Mouse (Mus musculus): ENCODE measurements around the gene Slc22a23. TPM values are rescaled to one million over a fixed set of nuclear protein-coding genes. Genes with fewer than 3 reads are reported as not detected.

Slc22a23 gene
- total and polyA plus RNA-seq, 3 experiments: 0.47 to 1.3 (median 0.85) TPM

DNA sequence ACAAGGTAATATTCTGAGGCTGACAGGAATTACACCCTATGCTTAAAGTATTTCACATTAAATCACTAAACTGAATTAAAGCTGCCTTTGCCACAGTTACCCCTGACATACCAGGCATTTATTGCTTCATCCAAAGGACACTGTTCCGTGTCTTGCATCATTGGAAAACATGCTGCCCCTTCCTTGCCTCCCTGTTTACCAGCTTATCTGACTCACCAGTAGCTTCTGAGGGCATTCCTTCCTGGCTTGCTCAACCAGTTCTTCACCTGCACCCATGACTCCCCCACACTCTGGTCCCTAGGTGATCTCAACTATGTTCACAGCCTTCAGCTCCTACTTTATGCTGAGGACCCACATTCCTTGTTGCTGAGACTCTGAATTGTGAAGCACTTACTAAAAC, 54.6 kb downstream of the Slc22a23 start:
- dilution Hi-C loops (cut with MboI; ENCODE audit: extremely low pct_ligation_motif_present, extremely low pct_unique_long_range_greater_than_20kb, low sequenced_read_pairs): no loop called here
- TF ChIP-seq UBTF (IDR thresholded peaks at IDR 0.05; ENCODE audit: low read depth, low read length) (no peak), NELFE (IDR thresholded peaks at IDR 0.05; ENCODE audit: low read depth, low read length) (no peak), ZMIZ1 (IDR thresholded peaks at IDR 0.05; ENCODE audit: low read depth, low read length) (no peak), CTCF (conservative IDR thresholded peaks at IDR 0.05 in 1 of 2, IDR thresholded peaks at IDR 0.05 in 1 of 2; ENCODE audit: low read depth in 2 of 2, low read length in 2 of 2) (no peak), USF2 (conservative IDR thresholded peaks at IDR 0.05; ENCODE audit: low read depth, low read length) (no peak), KAT2A (IDR thresholded peaks at IDR 0.05; ENCODE audit: insufficient replicate concordance, low read length) (no peak), NRF1 (IDR thresholded peaks at IDR 0.05; ENCODE audit: low read depth, low read length) (no peak), JUN (IDR thresholded peaks at IDR 0.05; ENCODE audit: insufficient read depth, low read depth, low read length) (no peak), ELF1 (IDR thresholded peaks at IDR 0.05; ENCODE audit: low read depth, low read length) (no peak), ZC3H11A (IDR thresholded peaks at IDR 0.05; ENCODE audit: low read depth, low read length) (no peak), RAD21 (IDR thresholded peaks at IDR 0.05; ENCODE audit: low read depth, low read length) (no peak)
- no peak overlapping the region for H3K9ac ChIP-seq (ENCODE audit: insufficient read depth, low read depth)
- no peaks in the 10 kb centered on the region for H3K27me3 ChIP-seq (replicated peaks)
- H3K79me2 ChIP-seq (replicated peaks; ENCODE audit: control insufficient read depth, extremely low read depth, insufficient read depth, poor library complexity, severe bottlenecking): no peaks in the 10 kb centered on the region
- no peaks in the 10 kb centered on the region for H3K36me3 ChIP-seq (replicated peaks in 1 of 2; ENCODE audit: control insufficient read depth in 1 of 2, insufficient read depth in 1 of 2, low read length in 1 of 2)
- no peak overlapping the region for H3K4me2 ChIP-seq (ENCODE audit: insufficient read depth, low read depth, poor library complexity, severe bottlenecking)
- peaks cover 6 to 30% of the 10 kb centered on the region in 2 experiments for H3K4me1 ChIP-seq (ENCODE audit: control insufficient read depth in 1 of 2, insufficient read depth in 2 of 2)
- no peak overlapping the region for H3K27ac ChIP-seq (ENCODE audit: insufficient read depth, low read depth)
- peaks cover 4% of the 10 kb centered on the region for H3K9me3 ChIP-seq (replicated peaks; ENCODE audit: low read length)
- DNase-seq (ENCODE audit: extremely low read depth): no peak
- in situ Hi-C loops (cut with MboI; ENCODE audit: low pct_ligation_motif_present, low pct_unique_long_range_greater_than_20kb, low sequenced_read_pairs): no loop called here
- no peak overlapping the region for H3K4me3 ChIP-seq (replicated peaks in 1 of 3; ENCODE audit: low read depth in 2 of 3, low read length in 2 of 3, poor library complexity in 1 of 3)

- Histone ChIP-seq H3K4me3 (replicated peaks in 1 of 3; ENCODE audit: low read depth in 2 of 3, low read length in 2 of 3, poor library complexity in 1 of 3) (no peak overlapping the region), H3K27me3 (replicated peaks) (no peaks in the 10 kb centered on the region), H3K36me3 (replicated peaks in 1 of 2; ENCODE audit: control insufficient read depth in 1 of 2, insufficient read depth in 1 of 2, low read length in 1 of 2) (no peaks in the 10 kb centered on the region), H3K4me2 (ENCODE audit: insufficient read depth, low read depth, poor library complexity, severe bottlenecking) (no peak overlapping the region), H3K9ac (ENCODE audit: insufficient read depth, low read depth) (no peak overlapping the region), H3K27ac (ENCODE audit: insufficient read depth, low read depth) (no peak overlapping the region), H3K9me3 (replicated peaks; ENCODE audit: low read length) (peaks cover 4% of the 10 kb centered on the region), H3K4me1 (ENCODE audit: control insufficient read depth in 1 of 2, insufficient read depth in 2 of 2) (peaks cover 6 to 30% of the 10 kb centered on the region in 2 experiments), H3K79me2 (replicated peaks; ENCODE audit: control insufficient read depth, extremely low read depth, insufficient read depth, poor library complexity, severe bottlenecking) (no peaks in the 10 kb centered on the region)
- TF ChIP-seq KAT2A (IDR thresholded peaks at IDR 0.05; ENCODE audit: insufficient replicate concordance, low read length) (no peak), NRF1 (IDR thresholded peaks at IDR 0.05; ENCODE audit: low read depth, low read length) (no peak), HCFC1 (IDR thresholded peaks at IDR 0.05; ENCODE audit: low read depth, low read length) (no peak)
- in situ Hi-C loops (cut with MboI; ENCODE audit: low pct_ligation_motif_present, low pct_unique_long_range_greater_than_20kb, low sequenced_read_pairs) (no loop called here), dilution Hi-C loops (cut with MboI; ENCODE audit: extremely low pct_ligation_motif_present, extremely low pct_unique_long_range_greater_than_20kb, low sequenced_read_pairs) (no loop called here)
- peak; percentile 38 for DNase-seq (ENCODE audit: extremely low read depth)
Measured at GRCm38 (mm10) chr13:34289567-34289966, 55.4 kb downstream of the Slc22a23 start.

DNA sequence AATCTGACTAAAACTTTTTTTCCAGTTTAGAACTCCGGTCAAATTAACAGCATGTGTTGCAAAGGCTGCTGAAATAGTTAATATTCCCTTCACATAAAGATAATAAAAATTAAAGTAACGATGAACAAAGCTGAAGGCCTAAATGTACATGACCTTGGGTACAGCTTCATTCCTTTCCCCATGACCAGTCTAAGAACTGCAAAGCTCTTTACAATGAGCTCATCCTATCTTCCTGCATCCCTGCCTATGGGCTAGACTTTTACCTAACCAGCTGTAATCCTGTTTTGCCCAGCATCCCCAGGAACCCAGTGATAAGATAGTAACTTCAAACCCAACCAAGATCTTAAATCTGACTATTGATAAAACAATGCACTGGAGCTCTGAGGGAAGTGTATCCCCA, 56.9 kb downstream of the Slc22a23 start:
- dilution Hi-C loops (cut with MboI; ENCODE audit: extremely low pct_ligation_motif_present, extremely low pct_unique_long_range_greater_than_20kb, low sequenced_read_pairs): no loop called here
- no peak overlapping the region for H3K4me2 ChIP-seq (ENCODE audit: insufficient read depth, low read depth, poor library complexity, severe bottlenecking)
- no peaks in the 10 kb centered on the region for H3K36me3 ChIP-seq (replicated peaks in 1 of 2; ENCODE audit: control insufficient read depth in 1 of 2, insufficient read depth in 1 of 2, low read length in 1 of 2)
- in situ Hi-C loops (cut with MboI; ENCODE audit: low pct_ligation_motif_present, low pct_unique_long_range_greater_than_20kb, low sequenced_read_pairs): no loop called here
- H3K9ac ChIP-seq (ENCODE audit: insufficient read depth, low read depth): no peak overlapping the region
- peaks cover 4% of the 10 kb centered on the region for H3K9me3 ChIP-seq (replicated peaks; ENCODE audit: low read length)
- H3K27me3 ChIP-seq (replicated peaks): no peaks in the 10 kb centered on the region
- peaks cover 6 to 30% of the 10 kb centered on the region in 2 experiments for H3K4me1 ChIP-seq (ENCODE audit: control insufficient read depth in 1 of 2, insufficient read depth in 2 of 2)
- DNase-seq (ENCODE audit: extremely low read depth): no peak
- no peak overlapping the region for H3K27ac ChIP-seq (ENCODE audit: insufficient read depth, low read depth)
- H3K79me2 ChIP-seq (replicated peaks; ENCODE audit: control insufficient read depth, extremely low read depth, insufficient read depth, poor library complexity, severe bottlenecking): no peaks in the 10 kb centered on the region
- TF ChIP-seq RCOR1 (conservative IDR thresholded peaks at IDR 0.05; ENCODE audit: low read depth, low read length) (no peak), MAZ (IDR thresholded peaks at IDR 0.05; ENCODE audit: low read depth, low read length) (no peak), MEF2A (IDR thresholded peaks at IDR 0.05; ENCODE audit: borderline replicate concordance, low read depth, low read length) (no peak), POLR2AphosphoS2 (IDR thresholded peaks at IDR 0.05; ENCODE audit: low read depth, low read length) (no peak), POLR2A (IDR thresholded peaks at IDR 0.05; ENCODE audit: low read depth, low read length) (no peak), EP300 (IDR thresholded peaks at IDR 0.05; ENCODE audit: low read length) (no peak), USF1 (IDR thresholded peaks at IDR 0.05; ENCODE audit: low read depth, low read length) (no peak), ZMIZ1 (IDR thresholded peaks at IDR 0.05; ENCODE audit: low read depth, low read length) (no peak), MYC (IDR thresholded peaks at IDR 0.05; ENCODE audit: low read depth, low read length) (no peak), TBP (conservative IDR thresholded peaks at IDR 0.05; ENCODE audit: low read depth, low read length) (no peak), KAT2A (IDR thresholded peaks at IDR 0.05; ENCODE audit: insufficient replicate concordance, low read length) (no peak), PAX5 (IDR thresholded peaks at IDR 0.05; ENCODE audit: low read length) (no peak)
- H3K4me3 ChIP-seq (replicated peaks in 1 of 3; ENCODE audit: low read depth in 2 of 3, low read length in 2 of 3, poor library complexity in 1 of 3): no peak overlapping the region
